Mouse (Mus musculus) myocyte (in vitro differentiated cells): Measurements from ENCODE around the gene Pitx1. TPM values are rescaled to one million over a fixed set of nuclear protein-coding genes. Genes with fewer than 3 reads are reported as not detected.
A peak's percentile ranks its signal among the peaks of the same experiment; 100 is the strongest.

Experiments used
- H3K27me3 ChIP-seq: one replicate; pipeline ENCODE4 v1.6.1; 2011; ENCODE audit not compliant: control insufficient read depth, insufficient read depth, insufficient read length
- H3K36me3 ChIP-seq: one replicate; pipeline ENCODE4 v1.6.1; 2011; ENCODE audit not compliant: control insufficient read depth, insufficient read depth
- H3K4me2 ChIP-seq: one replicate; pipeline ENCODE4 v1.6.1; 2011; ENCODE audit warnings: low read depth, control low read depth
- H3K4me3 ChIP-seq: one replicate; pipeline ENCODE4 v1.5.1; 2011; ENCODE audit warnings: mild to moderate bottlenecking, control low read depth, moderate library complexity
- H3K79me2 ChIP-seq: one replicate; pipeline ENCODE4 v1.6.1; 2011; ENCODE audit not compliant: control insufficient read depth, insufficient read depth
- H3ac ChIP-seq: one replicate; pipeline ENCODE4 v1.6.1; 2011; ENCODE audit not compliant: control insufficient read depth, insufficient read length
- CEBPB ChIP-seq: IDR thresholded peaks from 2 replicates; pipeline ENCODE4 v1.6.1; 2011; ENCODE audit warnings: mild to moderate bottlenecking, moderate library complexity; ENCODE audit not compliant: poor library complexity, insufficient read depth, severe bottlenecking
- E2F4 ChIP-seq: IDR thresholded peaks from one replicate; pipeline ENCODE4 v1.6.1; 2011; ENCODE audit warnings: mild to moderate bottlenecking, control low read depth, moderate library complexity; ENCODE audit not compliant: insufficient read depth
- MAX ChIP-seq: IDR thresholded peaks from one replicate; pipeline ENCODE4 v1.6.1; 2011; ENCODE audit warnings: low read depth, mild to moderate bottlenecking, control low read depth
- MYOD1 ChIP-seq, 3 experiments: IDR thresholded peaks; one replicate each; pipeline ENCODE4 v1.6.1; 2011; ENCODE audit warnings: control low read depth in 2 of 3, low read depth in 2 of 3, mild to moderate bottlenecking in 2 of 3, moderate library complexity in 1 of 3; ENCODE audit not compliant: insufficient read length in 2 of 3, control insufficient read depth in 1 of 3
- MYOG ChIP-seq, 3 experiments: IDR thresholded peaks; one replicate each; pipeline ENCODE4 v1.6.1; 2011; ENCODE audit warnings: control low read depth in 2 of 3, low read depth in 2 of 3, mild to moderate bottlenecking in 2 of 3; ENCODE audit not compliant: insufficient read length in 2 of 3, control insufficient read depth in 1 of 3, insufficient read depth in 1 of 3
- POLR2A ChIP-seq: IDR thresholded peaks from one replicate; pipeline ENCODE4 v1.6.1; 2011; ENCODE audit warnings: low read depth, mild to moderate bottlenecking, control low read depth, moderate library complexity; ENCODE audit not compliant: insufficient read length
- POLR2AphosphoS2 ChIP-seq: IDR thresholded peaks from one replicate; pipeline ENCODE4 v1.6.1; 2011; ENCODE audit warnings: low read depth, control low read depth; ENCODE audit not compliant: insufficient read length
- REST ChIP-seq: IDR thresholded peaks from one replicate; pipeline ENCODE4 v1.6.1; 2011; ENCODE audit warnings: mild to moderate bottlenecking, control low read depth, moderate library complexity; ENCODE audit not compliant: insufficient read depth, insufficient read length
- SRF ChIP-seq: IDR thresholded peaks from one replicate; pipeline ENCODE4 v1.6.1; 2011; ENCODE audit warnings: low read depth; ENCODE audit not compliant: control insufficient read depth, insufficient read length
- TCF12 ChIP-seq: IDR thresholded peaks from one replicate; pipeline ENCODE4 v1.6.1; 2011; ENCODE audit warnings: mild to moderate bottlenecking, control low read depth; ENCODE audit not compliant: poor library complexity, insufficient read depth, severe bottlenecking
- TCF3 ChIP-seq: IDR thresholded peaks from one replicate; pipeline ENCODE4 v1.6.1; 2011; ENCODE audit warnings: low read depth, control low read depth; ENCODE audit not compliant: insufficient read length
- USF1 ChIP-seq: IDR thresholded peaks from one replicate; pipeline ENCODE4 v1.6.1; 2011; ENCODE audit warnings: low read depth, mild to moderate bottlenecking, control low read depth, moderate library complexity
- polyA plus RNA-seq: library from polyadenylated mRNA; unstranded; fragments of >200 nt; fragmentation: generic; extraction: Trizol; gene quantifications from one replicate; pipeline ENCODE4 v1.2.1, GENCODE M21; 2012; ENCODE audit warnings: missing spikeins

Gene Pitx1
- polyA plus RNA-seq, 1 experiment = not detected

DNA sequence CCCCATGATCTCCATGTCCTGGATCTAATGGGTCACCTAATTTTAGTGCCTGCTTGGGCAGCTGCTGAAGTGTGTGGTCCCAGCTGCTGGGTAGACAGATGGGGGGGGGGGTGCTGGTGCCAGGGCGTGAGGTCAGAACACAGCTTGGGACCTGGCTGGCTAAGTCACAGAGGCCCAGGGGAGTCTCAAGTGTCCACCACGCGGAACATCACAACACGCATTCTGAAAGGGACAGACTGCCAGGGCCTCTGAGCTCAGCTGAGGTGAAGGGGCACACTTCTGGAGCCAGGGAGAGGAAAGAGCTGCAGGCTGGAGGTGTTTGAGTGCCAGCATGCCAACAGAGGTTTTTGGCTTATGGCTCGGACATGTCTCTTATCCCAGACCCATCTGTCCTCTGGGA is 14.7 kb upstream of the Pitx1 start:
- Histone ChIP-seq H3ac (no peak overlapping the region), H3K27me3 (peaks cover 80% of the 10 kb centered on the region), H3K36me3 (no peaks in the 10 kb centered on the region), H3K4me2 (no peak overlapping the region), H3K79me2 (no peaks in the 10 kb centered on the region), H3K4me3 (no peak overlapping the region)
- TF ChIP-seq TCF3 (no peak), MYOG (IDR thresholded peaks at IDR 0.05; ENCODE audit: control insufficient read depth in 1 of 3, insufficient read depth in 1 of 3, insufficient read length in 2 of 3, low read depth in 2 of 3) (peak in 1 of 3 experiments; percentile 14), E2F4 (no peak), MYOD1 (IDR thresholded peaks at IDR 0.05; ENCODE audit: control insufficient read depth in 1 of 3, insufficient read length in 2 of 3, low read depth in 2 of 3) (peak in 1 of 3 experiments; percentile 39)

GRCm38 (mm10) chr13:55848604-55849190 is 12.7 kb upstream of the Pitx1 start:
- H3K79me2 ChIP-seq = no peaks in the 10 kb centered on the region
- H3K4me3 ChIP-seq = no peak overlapping the region
- no peaks in the 10 kb centered on the region for H3K36me3 ChIP-seq
- no peak for TF ChIP-seq TCF12
- no peak for TF ChIP-seq SRF
- no peak for TF ChIP-seq TCF3
- TF ChIP-seq REST = no peak
- TF ChIP-seq MAX = no peak
- H3K4me2 ChIP-seq = no peak overlapping the region
- H3ac ChIP-seq = no peak overlapping the region
- peaks cover 66% of the 10 kb centered on the region for H3K27me3 ChIP-seq

DNA sequence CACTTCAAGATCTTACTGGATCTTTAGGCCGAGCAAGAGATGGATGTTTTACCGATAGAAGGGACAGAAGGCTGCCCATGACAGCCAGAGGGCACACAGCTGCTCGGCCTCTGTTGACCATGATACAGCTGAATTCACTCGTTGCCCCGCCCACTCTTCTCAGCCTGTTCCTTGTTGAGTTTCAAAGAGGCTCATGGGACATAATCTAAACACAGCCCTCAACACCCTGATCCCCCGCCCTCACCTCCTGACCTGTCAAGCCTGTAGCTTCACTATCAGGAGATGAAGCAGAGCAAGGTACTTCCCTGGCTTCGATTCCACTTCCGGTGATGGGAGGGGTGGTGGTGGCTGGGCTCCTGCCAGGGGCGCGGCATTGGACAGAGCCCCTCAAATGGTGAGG is 11.8 kb upstream of the Pitx1 start:
- H3K79me2 ChIP-seq = no peaks in the 10 kb centered on the region
- no peak overlapping the region for H3K4me2 ChIP-seq
- peaks cover 60% of the 10 kb centered on the region for H3K27me3 ChIP-seq
- no peak overlapping the region for H3K4me3 ChIP-seq
- TF ChIP-seq MYOG (IDR thresholded peaks at IDR 0.05; ENCODE audit: control insufficient read depth in 1 of 3, insufficient read depth in 1 of 3, insufficient read length in 2 of 3, low read depth in 2 of 3) = no peak
- TF ChIP-seq CEBPB = no peak
- no peak for TF ChIP-seq REST
- TF ChIP-seq MAX = no peak
- TF ChIP-seq POLR2A = no peak
- TF ChIP-seq POLR2AphosphoS2 = no peak
- no peak for TF ChIP-seq USF1
- TF ChIP-seq E2F4 = no peak
- no peak for TF ChIP-seq SRF
- no peak overlapping the region for H3ac ChIP-seq
- no peaks in the 10 kb centered on the region for H3K36me3 ChIP-seq

DNA sequence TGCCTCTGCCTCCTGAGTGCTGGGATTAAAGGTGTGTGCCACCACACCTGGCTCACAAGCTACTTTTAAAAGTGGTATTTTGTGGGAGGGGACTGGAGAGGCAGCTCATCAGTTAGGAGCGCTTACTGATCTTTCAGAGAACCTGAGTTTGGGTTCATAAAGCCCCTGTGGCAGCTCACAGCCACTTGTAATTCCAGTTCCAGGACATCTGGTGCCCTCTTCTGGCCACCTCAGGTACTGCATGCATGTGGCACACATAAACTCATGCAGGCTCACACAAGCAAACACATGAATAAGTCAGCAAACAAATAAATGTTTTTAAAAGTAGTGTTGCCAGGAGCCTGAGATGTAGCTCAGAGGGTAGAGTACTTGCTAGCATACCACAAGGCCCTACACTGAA is 7.7 kb upstream of the Pitx1 start:
- TF ChIP-seq TCF3 (no peak), USF1 (no peak), MYOD1 (IDR thresholded peaks at IDR 0.05; ENCODE audit: control insufficient read depth in 1 of 3, insufficient read length in 2 of 3, low read depth in 2 of 3) (no peak), CEBPB (no peak), REST (no peak), MYOG (IDR thresholded peaks at IDR 0.05; ENCODE audit: control insufficient read depth in 1 of 3, insufficient read depth in 1 of 3, insufficient read length in 2 of 3, low read depth in 2 of 3) (no peak), POLR2A (no peak), SRF (no peak), MAX (no peak), E2F4 (no peak), TCF12 (no peak), POLR2AphosphoS2 (no peak)
- Histone ChIP-seq H3K27me3 (peaks cover 58% of the 10 kb centered on the region), H3K4me2 (no peak overlapping the region), H3K4me3 (no peak overlapping the region), H3ac (no peak overlapping the region), H3K36me3 (no peaks in the 10 kb centered on the region), H3K79me2 (no peaks in the 10 kb centered on the region)

GRCm38 (mm10) chr13:55840223-55840622 is 4.2 kb upstream of the Pitx1 start:
- no peak for TF ChIP-seq POLR2AphosphoS2
- TF ChIP-seq USF1 = no peak
- Histone ChIP-seq H3K4me3 (no peak overlapping the region), H3K4me2 (no peak overlapping the region), H3K27me3 (peaks cover 48% of the 10 kb centered on the region), H3ac (no peak overlapping the region), H3K36me3 (no peaks in the 10 kb centered on the region), H3K79me2 (no peaks in the 10 kb centered on the region)
